Mouse (Mus musculus): ENCODE results near the gene Akap2.

DNA sequence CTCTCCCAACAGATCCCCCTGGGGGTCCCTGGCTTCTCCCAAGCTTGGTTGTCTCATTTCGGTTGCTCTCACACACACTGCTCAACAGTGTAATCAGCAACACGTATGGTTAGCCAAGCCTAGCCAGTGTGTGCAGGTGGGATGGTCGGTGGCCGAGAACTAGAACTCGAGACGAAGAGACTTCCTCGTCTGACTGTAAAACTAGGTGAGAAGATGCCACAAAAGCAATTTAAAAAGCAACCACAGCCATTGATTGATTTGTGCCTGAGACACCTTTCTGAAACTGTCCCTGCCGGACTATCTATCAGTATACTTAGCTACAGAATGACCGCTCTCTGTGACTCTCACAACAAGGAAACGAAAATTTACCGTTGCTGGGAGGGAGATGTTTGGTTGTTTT is 37.6 kb downstream of the Akap2 start:
- TF ChIP-seq CTCF (IDR thresholded peaks at IDR 0.05; ENCODE audit: low read depth) (no peak), EP300 (optimal IDR thresholded peaks at IDR 0.05) (no peak)

All from stomach, postnatal 0 days (tissue).